Mouse (Mus musculus) testis, adult 2 months (tissue): ENCODE measurements around the gene Sort1.

ENCODE experiments used
- CTCF ChIP-seq: fragments of 200-500 bp; IDR thresholded peaks from 2 replicates; pipeline ENCODE4 v1.5.1; 2012; ENCODE audit warnings: low read depth, mild to moderate bottlenecking, inconsistent platforms, low read length, moderate library complexity; ENCODE audit not compliant: control insufficient read depth, insufficient read depth, insufficient replicate concordance
- POLR2A ChIP-seq: fragments of 200-500 bp; IDR thresholded peaks from 2 replicates; pipeline ENCODE4 v1.6.1; 2012; ENCODE audit warnings: low read depth, mild to moderate bottlenecking, inconsistent platforms, low read length, moderate library complexity; ENCODE audit not compliant: control insufficient read depth

- TF ChIP-seq CTCF: no peak
- TF ChIP-seq POLR2A: no peak
Observed at GRCm38 (mm10) chr3:108313138-108313537, 29.3 kb downstream of the Sort1 start.
